Mouse (Mus musculus): Measurements from ENCODE around the gene Olfr30. TPM values are rescaled to one million over a fixed set of nuclear protein-coding genes. Genes with fewer than 3 reads are reported as not detected.
A peak's percentile ranks its signal among the peaks of the same experiment; 100 is the strongest.

Olfr30 gene
- polyA plus RNA-seq, 1 experiment from 2014 or later = not detected

- WGBS = 82% methylated on average over 3 of the region's 3 CpGs
- ATAC-seq (no peak), DNase-seq (ENCODE audit: low spot score) (no peak)
- Histone ChIP-seq H3K4me2 (ENCODE audit: low read length) (no peak within 1 kb of the TSS), H3K4me3 (ENCODE audit: low read depth, low read length) (no peak within 1 kb of the TSS), H3K27me3 (replicated peaks; ENCODE audit: control insufficient read depth, insufficient read depth, low read length) (no peaks in the 10 kb centered on the region), H3K4me1 (ENCODE audit: control insufficient read depth, insufficient read depth, low read length) (no peaks in the 10 kb centered on the region), H3K9me3 (replicated peaks; ENCODE audit: control insufficient read depth, low read length) (no peaks in the 10 kb centered on the region), H3K9ac (ENCODE audit: low read length) (no peak within 1 kb of the TSS), H3K36me3 (ENCODE audit: control insufficient read depth, insufficient read depth, low read length) (no peaks in the 10 kb centered on the region), H3K27ac (ENCODE audit: low read depth, low read length) (no peak within 1 kb of the TSS)
Measured at GRCm38 (mm10) chr11:58432259-58432658, 29.8 kb downstream of the Olfr30 start, which contains the start of gene Gm12253. Gene Gm12253 (plus strand): TSS chr11:58432559.

- Histone ChIP-seq H3K4me1 (ENCODE audit: control insufficient read depth, insufficient read depth, low read length) (no peaks in the 10 kb centered on the region), H3K4me2 (ENCODE audit: low read length) (no peak within 1 kb of the TSS), H3K27me3 (replicated peaks; ENCODE audit: control insufficient read depth, insufficient read depth, low read length) (no peaks in the 10 kb centered on the region), H3K9ac (ENCODE audit: low read length) (no peak within 1 kb of the TSS), H3K27ac (ENCODE audit: low read depth, low read length) (no peak within 1 kb of the TSS), H3K4me3 (ENCODE audit: low read depth, low read length) (no peak within 1 kb of the TSS), H3K9me3 (replicated peaks; ENCODE audit: control insufficient read depth, low read length) (no peaks in the 10 kb centered on the region), H3K36me3 (ENCODE audit: control insufficient read depth, insufficient read depth, low read length) (no peaks in the 10 kb centered on the region)
- DNase-seq (ENCODE audit: low spot score) (no peak), ATAC-seq (no peak)
- WGBS = 54% methylated on average over 1 of the region's 1 CpGs
Measured at GRCm38 (mm10) chr11:58420815-58421214, 41.3 kb downstream of the Olfr30 start, which contains the start of gene 1810065E05Rik. Gene 1810065E05Rik (plus strand): TSS chr11:58421111.

GRCm38 (mm10) chr11:58418336-58418735, 43.7 kb downstream of the Olfr30 start:
- ATAC-seq = no peak
- 72% methylated on average over 3 of the region's 3 CpGs for WGBS

GRCm38 (mm10) chr11:58408066-58408465, 54.0 kb downstream of the Olfr30 start:
- no peaks in the 10 kb centered on the region for H3K4me1 ChIP-seq (ENCODE audit: control insufficient read depth, insufficient read depth, low read length)
- no peak overlapping the region for H3K27ac ChIP-seq (ENCODE audit: low read depth, low read length)
- no peaks in the 10 kb centered on the region for H3K27me3 ChIP-seq (replicated peaks; ENCODE audit: control insufficient read depth, insufficient read depth, low read length)
- no peak for ATAC-seq
- no peak overlapping the region for H3K9ac ChIP-seq (ENCODE audit: low read length)
- H3K36me3 ChIP-seq (ENCODE audit: control insufficient read depth, insufficient read depth, low read length) = no peaks in the 10 kb centered on the region
- no peak overlapping the region for H3K4me2 ChIP-seq (ENCODE audit: low read length)
- DNase-seq (ENCODE audit: low spot score) = peak; percentile 39
- no peaks in the 10 kb centered on the region for H3K9me3 ChIP-seq (replicated peaks; ENCODE audit: control insufficient read depth, low read length)
- H3K4me3 ChIP-seq (ENCODE audit: low read depth, low read length) = no peak overlapping the region
- WGBS = 43% methylated on average over 3 of the region's 3 CpGs

More at GRCm38 (mm10) chr11:58418336-58418735, 43.7 kb downstream of the Olfr30 start:
- no peaks in the 10 kb centered on the region for H3K36me3 ChIP-seq (ENCODE audit: control insufficient read depth, insufficient read depth, low read length)
- no peak overlapping the region for H3K27ac ChIP-seq (ENCODE audit: low read depth, low read length)
- no peaks in the 10 kb centered on the region for H3K27me3 ChIP-seq (replicated peaks; ENCODE audit: control insufficient read depth, insufficient read depth, low read length)
- no peaks in the 10 kb centered on the region for H3K9me3 ChIP-seq (replicated peaks; ENCODE audit: control insufficient read depth, low read length)
- H3K4me1 ChIP-seq (ENCODE audit: control insufficient read depth, insufficient read depth, low read length) = no peaks in the 10 kb centered on the region
- H3K4me2 ChIP-seq (ENCODE audit: low read length) = no peak overlapping the region
- no peak for DNase-seq (ENCODE audit: low spot score)
- no peak overlapping the region for H3K9ac ChIP-seq (ENCODE audit: low read length)
- no peak overlapping the region for H3K4me3 ChIP-seq (ENCODE audit: low read depth, low read length)

Other genes with a start within 250 kb of the Olfr30 start
- gene 4930438A08Rik, start 187.5 kb downstream of the Olfr30 start, polyA plus RNA-seq (2014; fragmentation: Nextera tagmentation; extraction: Ambion mirVana) = not detected in 2 replicates
- gene Zfp692, start 155.2 kb downstream of the Olfr30 start, polyA plus RNA-seq (2014; fragmentation: Nextera tagmentation; extraction: Ambion mirVana) = 13.1 and 14.2 TPM in 2 replicates
- 38.8 and 45.4 TPM in 2 replicates for gene Zfp672, start 131.9 kb downstream of the Olfr30 start, polyA plus RNA-seq (2014; fragmentation: Nextera tagmentation; extraction: Ambion mirVana)
- gene Sh3bp5l, start 131.5 kb downstream of the Olfr30 start, polyA plus RNA-seq (2014; fragmentation: Nextera tagmentation; extraction: Ambion mirVana) = 29.5 and 43.3 TPM in 2 replicates
- gene Lypd8, start 83.2 kb downstream of the Olfr30 start, polyA plus RNA-seq (2014; fragmentation: Nextera tagmentation; extraction: Ambion mirVana) = 0.22 TPM in 1 of 2 replicates, not detected in the other
- not detected in 2 replicates for gene 1810065E05Rik, start 41.2 kb downstream of the Olfr30 start, polyA plus RNA-seq (2014; fragmentation: Nextera tagmentation; extraction: Ambion mirVana)
- not detected in 2 replicates for gene Gm12253, start 29.7 kb downstream of the Olfr30 start, polyA plus RNA-seq (2014; fragmentation: Nextera tagmentation; extraction: Ambion mirVana)
- not detected in 2 replicates for gene Lypd9, start 9.3 kb downstream of the Olfr30 start, polyA plus RNA-seq (2014; fragmentation: Nextera tagmentation; extraction: Ambion mirVana)
- not detected in 2 replicates for gene Olfr332, start 30.3 kb upstream of the Olfr30 start, polyA plus RNA-seq (2014; fragmentation: Nextera tagmentation; extraction: Ambion mirVana)
- gene Olfr331, start 40.3 kb upstream of the Olfr30 start, polyA plus RNA-seq (2014; fragmentation: Nextera tagmentation; extraction: Ambion mirVana) = not detected in 2 replicates
- not detected in 2 replicates for gene Olfr330, start 72.6 kb upstream of the Olfr30 start, polyA plus RNA-seq (2014; fragmentation: Nextera tagmentation; extraction: Ambion mirVana)
- gene Olfr329-ps, start 84.2 kb upstream of the Olfr30 start, polyA plus RNA-seq (2014; fragmentation: Nextera tagmentation; extraction: Ambion mirVana) = not detected in 2 replicates
- gene Olfr328, start 93.4 kb upstream of the Olfr30 start, polyA plus RNA-seq (2014; fragmentation: Nextera tagmentation; extraction: Ambion mirVana) = not detected in 2 replicates
- gene Olfr224, start 108.3 kb upstream of the Olfr30 start, polyA plus RNA-seq (2014; fragmentation: Nextera tagmentation; extraction: Ambion mirVana) = not detected in 2 replicates
- gene Olfr325, start 115.5 kb upstream of the Olfr30 start, polyA plus RNA-seq (2014; fragmentation: Nextera tagmentation; extraction: Ambion mirVana) = not detected in 2 replicates
- not detected in 2 replicates for gene Olfr324, start 132.8 kb upstream of the Olfr30 start, polyA plus RNA-seq (2014; fragmentation: Nextera tagmentation; extraction: Ambion mirVana)
- not detected in 2 replicates for gene 2210407C18Rik, start 153.8 kb upstream of the Olfr30 start, polyA plus RNA-seq (2014; fragmentation: Nextera tagmentation; extraction: Ambion mirVana)
- gene Olfr323, start 168.2 kb upstream of the Olfr30 start, polyA plus RNA-seq (2014; fragmentation: Nextera tagmentation; extraction: Ambion mirVana) = not detected in 2 replicates
- gene Trim58, start 178.2 kb upstream of the Olfr30 start, polyA plus RNA-seq (2014; fragmentation: Nextera tagmentation; extraction: Ambion mirVana) = not detected in 2 replicates
- gene Olfr322, start 196.5 kb upstream of the Olfr30 start, polyA plus RNA-seq (2014; fragmentation: Nextera tagmentation; extraction: Ambion mirVana) = not detected in 2 replicates
- gene Olfr320, start 218.8 kb upstream of the Olfr30 start, polyA plus RNA-seq (2014; fragmentation: Nextera tagmentation; extraction: Ambion mirVana) = not detected in 2 replicates
- 0.10 TPM in 1 of 2 replicates, not detected in the other for gene Olfr319, start 236.9 kb upstream of the Olfr30 start, polyA plus RNA-seq (2014; fragmentation: Nextera tagmentation; extraction: Ambion mirVana)

Data from forebrain, embryonic 14.5 days (tissue).